Mouse (Mus musculus) cerebellum, adult (tissue): ENCODE measurements around the gene Kcng4.

Experiments used
- ATAC-seq: cut with Nextera tagmentation; 2 replicates; pipeline ENCODE4 v1.9.2; 2017; ENCODE audit warnings: mild to moderate bottlenecking, moderate library complexity, mixed read lengths; ENCODE audit not compliant: insufficient number of reproducible peaks, low FRiP score, low TSS enrichment

The Kcng4 gene

GRCm38 (mm10) chr8:119642960-119643359 lies 7.5 kb upstream of the Kcng4 start:
- 0 out of 2 replicates have a peak, but pooled peaks have one; percentile 36 for ATAC-seq

- ATAC-seq: no peak
Observed at GRCm38 (mm10) chr8:119641058-119641457, 5.6 kb upstream of the Kcng4 start.

GRCm38 (mm10) chr8:119639798-119640197 lies 4.3 kb upstream of the Kcng4 start:
- no peak for ATAC-seq

- no peak for ATAC-seq
Observed at GRCm38 (mm10) chr8:119638261-119638660, 2.8 kb upstream of the Kcng4 start.

GRCm38 (mm10) chr8:119637381-119637780 lies 1.9 kb upstream of the Kcng4 start:
- ATAC-seq: no peak

- ATAC-seq: no peak
Observed at GRCm38 (mm10) chr8:119636766-119637165, 1.3 kb upstream of the Kcng4 start.

GRCm38 (mm10) chr8:119635958-119636357 lies 478 bp upstream of the Kcng4 start:
- no peak for ATAC-seq

GRCm38 (mm10) chr8:119634616-119635336 lies 704 bp downstream of the Kcng4 start:
- ATAC-seq: no peak

- ATAC-seq: no peak
Observed at GRCm38 (mm10) chr8:119632909-119633308, 2.6 kb downstream of the Kcng4 start.

- no peak for ATAC-seq
Observed at GRCm38 (mm10) chr8:119632246-119632645, 3.2 kb downstream of the Kcng4 start.

- no peak for ATAC-seq
Observed at GRCm38 (mm10) chr8:119630841-119631240, 4.6 kb downstream of the Kcng4 start.

- ATAC-seq: no peak
Observed at GRCm38 (mm10) chr8:119627613-119628359, 7.7 kb downstream of the Kcng4 start.

- no peak for ATAC-seq
Observed at GRCm38 (mm10) chr8:119627199-119627598, 8.3 kb downstream of the Kcng4 start.

- no peak for ATAC-seq
Observed at GRCm38 (mm10) chr8:119625788-119626187, 9.7 kb downstream of the Kcng4 start.

- ATAC-seq: no peak
Observed at GRCm38 (mm10) chr8:119624916-119625315, 10.6 kb downstream of the Kcng4 start.

GRCm38 (mm10) chr8:119623744-119624143 lies 11.7 kb downstream of the Kcng4 start:
- no peak for ATAC-seq

GRCm38 (mm10) chr8:119623061-119623460 lies 12.4 kb downstream of the Kcng4 start:
- no peak for ATAC-seq

- ATAC-seq: no peak
Observed at GRCm38 (mm10) chr8:119622555-119622954, 12.9 kb downstream of the Kcng4 start.

GRCm38 (mm10) chr8:119620848-119621465 lies 14.5 kb downstream of the Kcng4 start:
- ATAC-seq: no peak

GRCm38 (mm10) chr8:119620116-119620840 lies 15.2 kb downstream of the Kcng4 start:
- no peak for ATAC-seq

- ATAC-seq: no peak
Observed at GRCm38 (mm10) chr8:119618887-119619286, 16.6 kb downstream of the Kcng4 start.
